Mouse (Mus musculus) heart, postnatal 0 days (tissue): ENCODE results near the gene Vegfa. TPM values are rescaled to one million over a fixed set of nuclear protein-coding genes. Genes with fewer than 3 reads are reported as not detected.

Experiments used
- ATAC-seq: fragments of 200-750 bp; cut with Nextera tagmentation; 2 replicates; pipeline ENCODE4 v1.8.0; 2017; ENCODE audit warnings: low read depth, moderate number of reproducible peaks, moderate library complexity; ENCODE audit not compliant: insufficient read depth
- DNase-seq: peaks from one replicate; pipeline ENCODE4 v3.0.0-alpha.2; 2016; ENCODE audit warnings: low spot score
- H3K27ac ChIP-seq: fragments of 300-500 bp; sonication (generic); 2 replicates; pipeline ENCODE4 v1.5.1; 2014; ENCODE audit warnings: low read depth, mild to moderate bottlenecking
- H3K27me3 ChIP-seq: fragments of 300-500 bp; sonication (generic); 2 replicates; pipeline ENCODE4 v1.6.1; 2014; ENCODE audit warnings: low read length, mixed read lengths; ENCODE audit not compliant: control insufficient read depth, insufficient read depth
- H3K36me3 ChIP-seq: fragments of 300-500 bp; sonication (generic); replicated peaks from 2 replicates; pipeline ENCODE4 v1.6.1; 2014; ENCODE audit warnings: low read length, mixed read lengths; ENCODE audit not compliant: control insufficient read depth, insufficient read depth
- H3K4me1 ChIP-seq: fragments of 300-500 bp; sonication (generic); 2 replicates; pipeline ENCODE4 v1.6.1; 2014; ENCODE audit warnings: antibody characterized with exemption; ENCODE audit not compliant: control insufficient read depth, insufficient read depth
- H3K4me2 ChIP-seq: fragments of 300-500 bp; sonication (generic); 2 replicates; pipeline ENCODE4 v1.6.1; 2014; ENCODE audit warnings: low read depth, mild to moderate bottlenecking, low read length, moderate library complexity
- H3K4me3 ChIP-seq: fragments of 300-500 bp; sonication (generic); 2 replicates; pipeline ENCODE4 v1.5.1; 2014; ENCODE audit warnings: low read depth, low read length
- H3K9ac ChIP-seq: fragments of 300-500 bp; sonication (generic); replicated peaks from 2 replicates; pipeline ENCODE4 v1.6.1; 2014; ENCODE audit warnings: low read depth, low read length, mixed read lengths
- H3K9me3 ChIP-seq: fragments of 300-500 bp; sonication (generic); replicated peaks from 2 replicates; pipeline ENCODE4 v1.6.1; 2016; ENCODE audit warnings: low read length; ENCODE audit not compliant: control insufficient read depth
- CTCF ChIP-seq: IDR thresholded peaks from 2 replicates; pipeline ENCODE4 v1.5.1; 2016; ENCODE audit warnings: antibody characterized with exemption, control low read depth, low read depth
- EP300 ChIP-seq: IDR thresholded peaks from 2 replicates; pipeline ENCODE4 v1.6.1; 2016; ENCODE audit warnings: antibody characterized with exemption, low read depth
- WGBS: fragments of 180-500 bp; shearing (Covaris S2); extraction: QIAGEN DNeasy Blood & Tissue Kit; methylation state at CpG from one replicate; pipeline ENCODE4 v1.1.7; 2014; 5-methylcytosine and 5-hydroxymethylcytosine counted together
- polyA plus RNA-seq: library from polyadenylated mRNA; unstranded; fragments of >200 nt; fragmentation: Nextera tagmentation; extraction: Ambion mirVana; gene quantifications from 2 replicates; pipeline ENCODE4 v1.2.1, GENCODE M21; 2015
- total RNA-seq: library from RNA; depleted of rRNA; stranded (reverse); fragments of >200 nt; gene quantifications from 2 replicates; pipeline ENCODE4 v1.2.3, GENCODE M21; 2014; ENCODE audit warnings: low replicate concordance

Vegfa gene
- total and polyA plus RNA-seq, 2 experiments from 2014 or later: 5.2 to 224 TPM

DNA sequence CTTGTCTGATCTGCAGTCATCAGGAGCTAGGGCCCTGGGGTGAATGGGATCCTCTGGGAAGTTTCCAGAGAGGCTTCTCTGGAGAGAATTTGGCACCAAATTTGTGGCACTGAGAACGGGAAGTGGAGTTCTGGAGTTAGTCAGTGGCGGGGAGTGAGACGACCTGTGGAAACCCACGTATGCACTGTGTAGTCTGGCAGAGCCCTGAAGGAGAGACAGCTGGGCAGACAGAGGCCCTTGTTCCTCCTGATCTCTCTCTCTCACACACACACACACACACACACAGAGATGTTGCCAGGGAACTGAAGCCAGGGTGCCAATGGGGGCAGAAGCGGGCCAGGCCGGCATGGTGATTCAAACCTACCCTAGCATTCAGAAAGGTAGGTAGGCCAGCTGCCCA is 953 bp upstream of the Vegfa start:
- H3K9ac ChIP-seq: no peak overlapping the region
- H3K4me1 ChIP-seq: peaks cover 21% of the 10 kb centered on the region
- no peak overlapping the region for H3K27ac ChIP-seq
- TF ChIP-seq EP300 (no peak), CTCF (no peak)
- WGBS: 30% methylated on average over 6 of the region's 6 CpGs
- no peaks in the 10 kb centered on the region for H3K9me3 ChIP-seq
- H3K27me3 ChIP-seq: no peaks in the 10 kb centered on the region
- no peak for DNase-seq
- H3K36me3 ChIP-seq: no peaks in the 10 kb centered on the region
- no peak overlapping the region for H3K4me3 ChIP-seq
- ATAC-seq: no peak
- H3K4me2 ChIP-seq: peak overlapping the region; percentile 87

- under 1% methylated on average over 50 of the region's 50 CpGs for WGBS
- Histone ChIP-seq H3K27ac (peak overlapping the region; percentile 99), H3K4me3 (peak overlapping the region; percentile 88), H3K4me2 (peak overlapping the region; percentile 87), H3K9ac (peak overlapping the region; percentile 97), H3K4me1 (peaks cover 34% of the 10 kb centered on the region), H3K9me3 (no peaks in the 10 kb centered on the region), H3K36me3 (no peaks in the 10 kb centered on the region), H3K27me3 (no peaks in the 10 kb centered on the region)
- TF ChIP-seq CTCF (no peak), EP300 (no peak)
- peak; percentile 65 for DNase-seq
- ATAC-seq: peak; percentile 17
These were observed 453 bp downstream of the Vegfa start for GRCm38 (mm10) chr17:46031621-46032211.

- Histone ChIP-seq H3K27me3 (no peaks in the 10 kb centered on the region), H3K36me3 (0 out of 2 replicates have a peak, but pooled peaks cover under 1% of the 10 kb centered on the region), H3K9ac (peak overlapping the region; percentile 97), H3K4me2 (peak overlapping the region; percentile 87), H3K4me1 (peaks cover 42% of the 10 kb centered on the region), H3K9me3 (no peaks in the 10 kb centered on the region), H3K4me3 (peak overlapping the region; percentile 88), H3K27ac (peak overlapping the region; percentile 99)
- peak; percentile 81 for DNase-seq
- TF ChIP-seq EP300: no peak; the same call in 1 of the 2 replicates
- no peak for TF ChIP-seq CTCF
- peak; percentile 46 for ATAC-seq
- under 1% methylated on average over 79 of the region's 92 CpGs for WGBS
These were observed 1.2 kb downstream of the Vegfa start for GRCm38 (mm10) chr17:46030731-46031620.

GRCm38 (mm10) chr17:46030323-46030730 is 1.8 kb downstream of the Vegfa start:
- H3K4me3 ChIP-seq: peak overlapping the region; percentile 88
- DNase-seq (peak; percentile 29), ATAC-seq (peak; percentile 10; the same call in 1 of the 2 replicates)
- peak overlapping the region; percentile 87 for H3K4me2 ChIP-seq
- H3K27me3 ChIP-seq: no peaks in the 10 kb centered on the region
- H3K9ac ChIP-seq: peak overlapping the region; percentile 97
- TF ChIP-seq CTCF (no peak), EP300 (no peak)
- no peaks in the 10 kb centered on the region for H3K9me3 ChIP-seq
- WGBS: under 1% methylated on average over 40 of the region's 43 CpGs
- H3K27ac ChIP-seq: peak overlapping the region; percentile 99
- peaks cover 7% of the 10 kb centered on the region for H3K36me3 ChIP-seq
- peaks cover 46% of the 10 kb centered on the region for H3K4me1 ChIP-seq

GRCm38 (mm10) chr17:46029554-46030207 is 2.5 kb downstream of the Vegfa start:
- Histone ChIP-seq H3K27ac (peak overlapping the region; percentile 99), H3K4me3 (peak overlapping the region; percentile 88), H3K9me3 (no peaks in the 10 kb centered on the region), H3K36me3 (peaks cover 14% of the 10 kb centered on the region), H3K27me3 (no peaks in the 10 kb centered on the region), H3K4me2 (peak overlapping the region; percentile 87), H3K9ac (peak overlapping the region; percentile 97), H3K4me1 (peaks cover 46% of the 10 kb centered on the region)
- TF ChIP-seq EP300: 0 out of 2 replicates have a peak, but pooled peaks have one; percentile 36
- no peak for TF ChIP-seq CTCF
- no peak for ATAC-seq
- peak; percentile 43 for DNase-seq
- WGBS: 8% methylated on average over 7 of the region's 7 CpGs
